24 mouse cellular contexts compared by ENCODE assay signal in genomic region chr11:78140665-78141064, GRCm38 (mm10). TPM values are rescaled to one million over a fixed set of nuclear protein-coding genes. Genes with fewer than 3 reads are reported as not detected.
DNase-seq lines count a peak whose midpoint lies in the region; ATAC-seq and TF ChIP-seq lines count a peak whose summit lies in the region.
"Had no signal": no experiment of that assay in that cellular context is flagged by ENCODE, and none has a peak within 500 bp of the region (broad histone marks: within the 10 kb centered on the region; RNA-seq: fewer than 3 reads in every experiment).

No protein-coding gene starts in this region.

- peaks cover 29% of the 10 kb centered on the region for H3K36me3 ChIP-seq in heart, embryonic 14.5 days (ENCODE audit: control insufficient read depth, insufficient read depth, low read length)
- H3K36me3 ChIP-seq in heart, embryonic 10.5 days, result peaks cover 32% of the 10 kb centered on the region
- peaks cover 1 to 26% of the 10 kb centered on the region in 2 experiments; a peak in 3 of 4 replicates for H3K36me3 ChIP-seq in MEL (ENCODE audit: control insufficient read depth in 1 of 2, insufficient read depth in 2 of 2, low read length in 2 of 2)
- peaks cover 15% of the 10 kb centered on the region; the same call in 1 of the 2 replicates for H3K36me3 ChIP-seq in liver, embryonic 15.5 days (replicated peaks)
- H3K36me3 ChIP-seq in kidney, embryonic 14.5 days (ENCODE audit: control insufficient read depth, insufficient read depth, low read length), result peaks cover 26% of the 10 kb centered on the region; the same call in 1 of the 2 replicates

- ATAC-seq in heart, embryonic 14.5 days (ENCODE audit: insufficient number of reproducible peaks, insufficient read depth, low FRiP score, low read depth), result no peak
- ATAC-seq in liver, embryonic 15.5 days (ENCODE audit: insufficient read depth), result no peak
- no peak for ATAC-seq in kidney, embryonic 14.5 days (ENCODE audit: low FRiP score, low TSS enrichment)
- ATAC-seq: forebrain, embryonic 15.5 days; hindbrain, embryonic 16.5 days; Patski had no signal

- no peak for TF ChIP-seq CTCF in MEL (IDR thresholded peaks at IDR 0.05 in 2 of 3, conservative IDR thresholded peaks at IDR 0.05 in 1 of 3; ENCODE audit: control insufficient read depth in 1 of 3, insufficient read depth in 1 of 3, low read depth in 2 of 3, low read length in 3 of 3, poor library complexity in 1 of 3, severe bottlenecking in 1 of 3)

- H3K4me1 ChIP-seq in heart, embryonic 14.5 days (ENCODE audit: control insufficient read depth in 2 of 2, insufficient read depth in 2 of 2, low read length in 2 of 2), result peaks cover 2 to 29% of the 10 kb centered on the region in 2 experiments; a peak in 3 of 4 replicates
- peaks cover 29% of the 10 kb centered on the region for H3K4me1 ChIP-seq in heart, embryonic 10.5 days
- H3K4me1 ChIP-seq in MEL (ENCODE audit: control insufficient read depth in 1 of 2, insufficient read depth in 2 of 2, low read length in 2 of 2), result peaks cover 22 to 23% of the 10 kb centered on the region in 2 experiments
- H3K4me1 ChIP-seq in liver, embryonic 15.5 days (replicated peaks), result peaks cover 46% of the 10 kb centered on the region
- H3K4me1 ChIP-seq in kidney, embryonic 14.5 days (ENCODE audit: control insufficient read depth, insufficient read depth, low read length), result no peaks in the 10 kb centered on the region
- H3K4me1 ChIP-seq: embryonic facial prominence, embryonic 12.5 days; embryonic facial prominence, embryonic 15.5 days; forebrain, embryonic 15.5 days had no signal

- TF ChIP-seq POLR2A in MEL (IDR thresholded peaks at IDR 0.05; ENCODE audit: control insufficient read depth in 1 of 2, insufficient read depth in 1 of 2, low read depth in 1 of 2, low read length in 2 of 2, poor library complexity in 1 of 2), result no peak

- no peak for TF ChIP-seq RAD21 in MEL (IDR thresholded peaks at IDR 0.05; ENCODE audit: low read depth, low read length)

- peak overlapping the region; percentile 3; the same call in 1 of the 2 replicates for H3K4me2 ChIP-seq in heart, embryonic 14.5 days (ENCODE audit: low read length)
- H3K4me2 ChIP-seq in liver, embryonic 15.5 days, result no peak overlapping the region
- no peak overlapping the region for H3K4me2 ChIP-seq in kidney, embryonic 14.5 days (replicated peaks; ENCODE audit: low read depth, low read length)
- H3K4me2 ChIP-seq: embryonic facial prominence, embryonic 12.5 days; embryonic facial prominence, embryonic 15.5 days; forebrain, embryonic 15.5 days; heart, embryonic 12.5 days; hindbrain, embryonic 13.5 days had no signal

- whole genome bisulfite sequencing in heart, embryonic 14.5 days, result 25% methylated on average over 5 of the region's 5 CpGs
- WGBS in heart, embryonic 10.5 days, result 42% methylated on average over 5 of the region's 5 CpGs
- WGBS in liver, embryonic 15.5 days (ENCODE audit: insufficient replicate concordance), result 27% methylated on average over 5 of the region's 5 CpGs
- 84% methylated on average over 5 of the region's 5 CpGs for WGBS in kidney, embryonic 14.5 days

- no peak overlapping the region for H3K4me3 ChIP-seq in heart, embryonic 14.5 days (ENCODE audit: control insufficient read depth in 1 of 2, insufficient read depth in 1 of 2, low read depth in 1 of 2, low read length in 2 of 2)
- H3K4me3 ChIP-seq in heart, embryonic 10.5 days, result no peak overlapping the region
- H3K4me3 ChIP-seq in MEL (ENCODE audit: control insufficient read depth in 1 of 2, insufficient read depth in 1 of 2, low read depth in 2 of 2, low read length in 2 of 2), result no peak overlapping the region
- no peak overlapping the region for H3K4me3 ChIP-seq in liver, embryonic 15.5 days (replicated peaks)
- H3K4me3 ChIP-seq in kidney, embryonic 14.5 days (ENCODE audit: low read length), result no peak overlapping the region
- H3K4me3 ChIP-seq: embryonic facial prominence, embryonic 12.5 days; embryonic facial prominence, embryonic 15.5 days; forebrain, embryonic 15.5 days; heart, adult 2 months; heart, embryonic 12.5 days; hindbrain, embryonic 10.5 days; hindbrain, embryonic 13.5 days had no signal

- no peak for DNase-seq in heart, embryonic 10.5 days (ENCODE audit: low spot score)
- DNase-seq in 416B (ENCODE audit: low read depth) (peak; percentile 39), MEL (ENCODE audit: low read depth, low spot score) (peak; percentile 69)
- DNase-seq in adrenal gland, postnatal 4 days (ENCODE audit: low spot score in 2 of 2), result no peak
- DNase-seq in ovary, postnatal 10 days (ENCODE audit: low spot score), result no peak
- DNase-seq: adrenal gland, postnatal 10 days; adrenal gland, postnatal 36 days; cerebellum, adult 11 months; cerebellum, adult 2 months; cerebellum, adult 9-11 months; cerebellum, postnatal 25 days; gastrocnemius, postnatal 25 days; heart, adult 2 months had no signal

- no peak overlapping the region; a peak in 1 of 4 replicates for H3K27ac ChIP-seq in heart, embryonic 14.5 days (replicated peaks in 1 of 2; ENCODE audit: control insufficient read depth in 1 of 2, insufficient read depth in 1 of 2, low read depth in 2 of 2, low read length in 2 of 2)
- H3K27ac ChIP-seq in heart, embryonic 10.5 days, result no peak overlapping the region
- peak overlapping the region; percentile 18 for H3K27ac ChIP-seq in MEL (ENCODE audit: control insufficient read depth, low read depth, low read length)
- H3K27ac ChIP-seq in liver, embryonic 15.5 days (replicated peaks), result 0 out of 2 replicates have a peak overlapping the region, but pooled peaks have one; percentile 39
- H3K27ac ChIP-seq in kidney, embryonic 14.5 days (ENCODE audit: low read depth, low read length), result no peak overlapping the region
- H3K27ac ChIP-seq: embryonic facial prominence, embryonic 12.5 days; embryonic facial prominence, embryonic 15.5 days; forebrain, embryonic 15.5 days; heart, adult 2 months; hindbrain, embryonic 10.5 days; hindbrain, embryonic 13.5 days had no signal

- peak; percentile 69 to 78 for TF ChIP-seq EP300 in MEL (IDR thresholded peaks at IDR 0.05; ENCODE audit: low read depth in 1 of 2, low read length in 2 of 2)

- H3K9ac ChIP-seq in heart, embryonic 14.5 days (ENCODE audit: low read length), result no peak overlapping the region
- no peak overlapping the region for H3K9ac ChIP-seq in MEL (ENCODE audit: control insufficient read depth, low read depth, low read length, poor library complexity, severe bottlenecking)
- no peak overlapping the region for H3K9ac ChIP-seq in liver, embryonic 15.5 days
- no peak overlapping the region for H3K9ac ChIP-seq in kidney, embryonic 14.5 days (ENCODE audit: low read depth, low read length)
- H3K9ac ChIP-seq: embryonic facial prominence, embryonic 12.5 days; embryonic facial prominence, embryonic 15.5 days; forebrain, embryonic 15.5 days; heart, embryonic 12.5 days; hindbrain, embryonic 13.5 days had no signal

- H3K27me3 ChIP-seq in heart, embryonic 14.5 days (ENCODE audit: control insufficient read depth, insufficient read depth, low read length), result no peaks in the 10 kb centered on the region
- H3K27me3 ChIP-seq in heart, embryonic 10.5 days (ENCODE audit: insufficient read depth, poor library complexity, severe bottlenecking), result no peaks in the 10 kb centered on the region
- H3K27me3 ChIP-seq in MEL (ENCODE audit: control insufficient read depth in 1 of 2, insufficient read depth in 2 of 2, low read length in 2 of 2), result no peaks in the 10 kb centered on the region
- no peaks in the 10 kb centered on the region for H3K27me3 ChIP-seq in liver, embryonic 15.5 days
- no peaks in the 10 kb centered on the region for H3K27me3 ChIP-seq in kidney, embryonic 14.5 days (ENCODE audit: control insufficient read depth, insufficient read depth, low read length)
- H3K27me3 ChIP-seq: embryonic facial prominence, embryonic 12.5 days; embryonic facial prominence, embryonic 15.5 days; forebrain, embryonic 15.5 days; heart, embryonic 12.5 days; hindbrain, embryonic 13.5 days; Patski had no signal

- no peaks in the 10 kb centered on the region for H3K9me3 ChIP-seq in heart, embryonic 14.5 days (ENCODE audit: control insufficient read depth, low read length)
- H3K9me3 ChIP-seq in heart, embryonic 10.5 days, result no peaks in the 10 kb centered on the region
- no peaks in the 10 kb centered on the region for H3K9me3 ChIP-seq in MEL (replicated peaks; ENCODE audit: insufficient read depth, low read length)
- no peaks in the 10 kb centered on the region for H3K9me3 ChIP-seq in liver, embryonic 15.5 days (replicated peaks)
- no peaks in the 10 kb centered on the region for H3K9me3 ChIP-seq in kidney, embryonic 14.5 days (ENCODE audit: control insufficient read depth, low read length)
- H3K9me3 ChIP-seq: embryonic facial prominence, embryonic 12.5 days; embryonic facial prominence, embryonic 15.5 days; forebrain, embryonic 15.5 days; heart, embryonic 12.5 days; hindbrain, embryonic 10.5 days; hindbrain, embryonic 13.5 days had no signal

- no peaks in the 10 kb centered on the region; the same call in 1 of the 2 replicates for H3K79me2 ChIP-seq in MEL (ENCODE audit: control insufficient read depth, insufficient read depth, low read length, poor library complexity)

RNA-seq across cellular contexts. Expression of gene Traf4, which starts 24.7 kb away (rescaled TPM):
- 18.5 and 25.6 TPM in 2 replicates for polyA plus RNA-seq in heart, embryonic 14.5 days (2014; fragmentation: Nextera tagmentation; extraction: Ambion mirVana)
- 57.9 and 88.7 TPM in 2 replicates for polyA plus RNA-seq in heart, embryonic 10.5 days (2016; fragmentation: Nextera tagmentation; extraction: Ambion mirVana)
- total RNA-seq in MEL (2012; rRNA removed), result 21.0 and 42.0 TPM in 2 replicates
- 10 to 100 TPM in 1 of 2 experiments, not detected in 1; 34.4 TPM for polyA plus RNA-seq in MEL (2012; ENCODE audit: insufficient read depth in 1 of 2, insufficient read length in 2 of 2, low read depth in 1 of 2, low replicate concordance in 2 of 2, missing spikeins in 1 of 2)
- polyA plus RNA-seq in liver, embryonic 15.5 days (2015; fragmentation: Nextera tagmentation; extraction: Ambion mirVana), result 27.5 and 32.4 TPM in 2 replicates
- total RNA-seq in adrenal gland, postnatal 4 days (2021), result 10 to 100 TPM; 42.7 to 46.5 TPM
- polyA plus RNA-seq in kidney, embryonic 14.5 days (2014; fragmentation: Nextera tagmentation; extraction: Ambion mirVana), result 68.2 and 111 TPM in 2 replicates

RNA-seq across cellular contexts. Expression of gene Nek8, which starts 35.8 kb away (rescaled TPM):
- polyA plus RNA-seq in heart, embryonic 14.5 days (2014; fragmentation: Nextera tagmentation; extraction: Ambion mirVana), result 11.5 and 12.4 TPM in 2 replicates
- polyA plus RNA-seq in heart, embryonic 10.5 days (2016; fragmentation: Nextera tagmentation; extraction: Ambion mirVana), result 15.3 and 16.5 TPM in 2 replicates
- total RNA-seq in MEL (2012; rRNA removed), result 6.0 and 7.5 TPM in 2 replicates
- polyA plus RNA-seq in MEL (2012; ENCODE audit: insufficient read depth in 1 of 2, insufficient read length in 2 of 2, low read depth in 1 of 2, low replicate concordance in 2 of 2, missing spikeins in 1 of 2), result 10 to 100 TPM in 1 of 2 experiments, not detected in 1; 10.1 TPM
- polyA plus RNA-seq in liver, embryonic 15.5 days (2015; fragmentation: Nextera tagmentation; extraction: Ambion mirVana), result 8.1 and 11.4 TPM in 2 replicates
- total RNA-seq in adrenal gland, postnatal 4 days (2021), result 10 to 100 TPM; 16.3 to 16.5 TPM
- polyA plus RNA-seq in kidney, embryonic 14.5 days (2014; fragmentation: Nextera tagmentation; extraction: Ambion mirVana), result 15.8 and 20.6 TPM in 2 replicates

RNA-seq across cellular contexts. Expression of gene Tlcd1, which starts 35.8 kb away (rescaled TPM):
- 14.7 and 16.1 TPM in 2 replicates for polyA plus RNA-seq in heart, embryonic 14.5 days (2014; fragmentation: Nextera tagmentation; extraction: Ambion mirVana)
- 16.9 and 18.7 TPM in 2 replicates for polyA plus RNA-seq in heart, embryonic 10.5 days (2016; fragmentation: Nextera tagmentation; extraction: Ambion mirVana)
- 16.2 and 28.3 TPM in 2 replicates for total RNA-seq in MEL (2012; rRNA removed)
- 10 to 100 TPM in 1 of 2 experiments, not detected in 1; 23.3 TPM for polyA plus RNA-seq in MEL (2012; ENCODE audit: insufficient read depth in 1 of 2, insufficient read length in 2 of 2, low read depth in 1 of 2, low replicate concordance in 2 of 2, missing spikeins in 1 of 2)
- 43.3 and 44.5 TPM in 2 replicates for polyA plus RNA-seq in liver, embryonic 15.5 days (2015; fragmentation: Nextera tagmentation; extraction: Ambion mirVana)
- total RNA-seq in adrenal gland, postnatal 4 days (2021), result 10 to 100 TPM; 45.2 to 46.9 TPM
- 23.1 and 28.1 TPM in 2 replicates for polyA plus RNA-seq in kidney, embryonic 14.5 days (2014; fragmentation: Nextera tagmentation; extraction: Ambion mirVana)

RNA-seq across cellular contexts. Expression of gene Rpl23a, which starts 42.7 kb away (rescaled TPM):
- 968 and 1,084 TPM in 2 replicates for polyA plus RNA-seq in heart, embryonic 14.5 days (2014; fragmentation: Nextera tagmentation; extraction: Ambion mirVana)
- 863 and 999 TPM in 2 replicates for polyA plus RNA-seq in heart, embryonic 10.5 days (2016; fragmentation: Nextera tagmentation; extraction: Ambion mirVana)
- 3,920 and 4,112 TPM in 2 replicates for total RNA-seq in MEL (2012; rRNA removed)
- 1,000 to 10,000 TPM in 1 of 2 experiments, not detected in 1; 2,892 TPM for polyA plus RNA-seq in MEL (2012; ENCODE audit: insufficient read depth in 1 of 2, insufficient read length in 2 of 2, low read depth in 1 of 2, low replicate concordance in 2 of 2, missing spikeins in 1 of 2)
- polyA plus RNA-seq in liver, embryonic 15.5 days (2015; fragmentation: Nextera tagmentation; extraction: Ambion mirVana), result 569 and 671 TPM in 2 replicates
- 1,000 to 10,000 TPM; 2,039 to 2,132 TPM for total RNA-seq in adrenal gland, postnatal 4 days (2021)
- 1,650 and 2,291 TPM in 2 replicates for polyA plus RNA-seq in kidney, embryonic 14.5 days (2014; fragmentation: Nextera tagmentation; extraction: Ambion mirVana)

RNA-seq across cellular contexts. Expression of gene Fam222b, which starts 46.2 kb away (rescaled TPM):
- 17.0 and 19.4 TPM in 2 replicates for polyA plus RNA-seq in heart, embryonic 14.5 days (2014; fragmentation: Nextera tagmentation; extraction: Ambion mirVana)
- 24.0 and 25.5 TPM in 2 replicates for polyA plus RNA-seq in heart, embryonic 10.5 days (2016; fragmentation: Nextera tagmentation; extraction: Ambion mirVana)
- total RNA-seq in MEL (2012; rRNA removed), result 2.4 and 2.5 TPM in 2 replicates
- 1 to 10 TPM in 1 of 2 experiments, not detected in 1; 8.1 TPM for polyA plus RNA-seq in MEL (2012; ENCODE audit: insufficient read depth in 1 of 2, insufficient read length in 2 of 2, low read depth in 1 of 2, low replicate concordance in 2 of 2, missing spikeins in 1 of 2)
- polyA plus RNA-seq in liver, embryonic 15.5 days (2015; fragmentation: Nextera tagmentation; extraction: Ambion mirVana), result 4.2 and 4.3 TPM in 2 replicates
- total RNA-seq in adrenal gland, postnatal 4 days (2021), result 10 to 100 TPM; 20.3 to 22.1 TPM
- polyA plus RNA-seq in kidney, embryonic 14.5 days (2014; fragmentation: Nextera tagmentation; extraction: Ambion mirVana), result 15.3 and 16.9 TPM in 2 replicates

Comparison
In these comparisons a context has a peak if more than half of its experiments do, and no peak if none do; other contexts are left out.
1. H3K27ac ChIP-seq: peak in MEL (single experiment) and liver, embryonic 15.5 days (single experiment); none in heart, embryonic 14.5 days (0 of 2), heart, embryonic 10.5 days (single experiment) and kidney, embryonic 14.5 days (single experiment).
2. DNase-seq: peak in 416B (single experiment) and MEL (single experiment); none in heart, embryonic 10.5 days (single experiment), adrenal gland, postnatal 4 days (0 of 2) and ovary, postnatal 10 days (single experiment).